Mouse (Mus musculus) stomach, embryonic 14.5 days (tissue): ENCODE data around the gene Tmem170b. TPM values are rescaled to one million over a fixed set of nuclear protein-coding genes. Genes with fewer than 3 reads are reported as not detected.
"Not testable (repeated sequence)": the region's sequence is repeated elsewhere in the genome, so short reads cannot be mapped to it uniquely, and the experiment has no call there.

Experiments used
- ATAC-seq: fragments of 200-750 bp; cut with Nextera tagmentation; 2 replicates; pipeline ENCODE4 v1.8.0; 2017; ENCODE audit warnings: low read depth, moderate TSS enrichment; ENCODE audit not compliant: insufficient number of reproducible peaks, insufficient read depth, low FRiP score
- H3K27ac ChIP-seq: fragments of 300-500 bp; sonication (generic); 2 replicates; pipeline ENCODE4 v1.5.1; 2014; ENCODE audit warnings: mild to moderate bottlenecking, low read length, moderate library complexity, mixed read lengths
- H3K27me3 ChIP-seq: fragments of 300-500 bp; sonication (generic); 2 replicates; pipeline ENCODE4 v1.6.1; 2014; ENCODE audit warnings: low read length, control low read depth, mixed read lengths; ENCODE audit not compliant: control insufficient read depth, insufficient read depth
- H3K36me3 ChIP-seq: fragments of 300-500 bp; sonication (generic); 2 replicates; pipeline ENCODE4 v1.6.1; 2014; ENCODE audit warnings: mild to moderate bottlenecking, control low read depth, low read length, moderate library complexity, mixed read lengths; ENCODE audit not compliant: control insufficient read depth, insufficient read depth
- H3K4me1 ChIP-seq: fragments of 300-500 bp; sonication (generic); 2 replicates; pipeline ENCODE4 v1.6.1; 2014; ENCODE audit warnings: low read length, control low read depth, mixed read lengths; ENCODE audit not compliant: control insufficient read depth, insufficient read depth
- H3K4me2 ChIP-seq: fragments of 300-500 bp; sonication (generic); replicated peaks from 2 replicates; pipeline ENCODE4 v1.6.1; 2014; ENCODE audit warnings: low read depth, low read length, control low read depth
- H3K4me3 ChIP-seq: fragments of 300-500 bp; sonication (generic); 2 replicates; pipeline ENCODE4 v1.5.1; 2014; ENCODE audit warnings: low read depth, low read length, control low read depth
- H3K9ac ChIP-seq: fragments of 300-500 bp; sonication (generic); replicated peaks from 2 replicates; pipeline ENCODE4 v1.6.1; 2014; ENCODE audit warnings: low read depth, mild to moderate bottlenecking, control low read depth, low read length, moderate library complexity, mixed read lengths
- H3K9me3 ChIP-seq: fragments of 300-500 bp; sonication (generic); 2 replicates; pipeline ENCODE4 v1.6.1; 2016; ENCODE audit warnings: low read depth, low read length, control low read depth; ENCODE audit not compliant: control insufficient read depth
- WGBS: fragments of 180-500 bp; shearing (Covaris S2); extraction: QIAGEN DNeasy Blood & Tissue Kit; methylation state at CpG from one replicate; pipeline ENCODE4 v1.1.7; 2014; 5-methylcytosine and 5-hydroxymethylcytosine counted together
- polyA plus RNA-seq: library from polyadenylated mRNA; unstranded; fragments of >200 nt; fragmentation: Nextera tagmentation; extraction: Ambion mirVana; gene quantifications from 2 replicates; pipeline ENCODE4 v1.2.1, GENCODE M21; 2014

Gene Tmem170b
- polyA plus RNA-seq, 1 experiment from 2014 or later: 12.6 TPM

- H3K27ac ChIP-seq: no peak overlapping the region; the same call in 1 of the 2 replicates
- 41% methylated on average over 17 of the region's 17 CpGs for WGBS
- no peak overlapping the region for H3K4me2 ChIP-seq
- H3K4me3 ChIP-seq: no peak overlapping the region
- no peaks in the 10 kb centered on the region for H3K27me3 ChIP-seq
- no peaks in the 10 kb centered on the region for H3K36me3 ChIP-seq
- no peak for ATAC-seq
- no peaks in the 10 kb centered on the region for H3K9me3 ChIP-seq
- no peak overlapping the region for H3K9ac ChIP-seq
- peaks cover 6% of the 10 kb centered on the region; the same call in 1 of the 2 replicates for H3K4me1 ChIP-seq
These were observed 56.8 kb downstream of the Tmem170b start for GRCm38 (mm10) chr13:41662401-41663070.

GRCm38 (mm10) chr13:41663501-41664195 is 57.9 kb downstream of the Tmem170b start:
- Histone ChIP-seq H3K9ac (no peak overlapping the region), H3K27me3 (no peaks in the 10 kb centered on the region), H3K9me3 (no peaks in the 10 kb centered on the region), H3K4me3 (no peak overlapping the region), H3K36me3 (no peaks in the 10 kb centered on the region), H3K27ac (no peak overlapping the region), H3K4me1 (peaks cover 6% of the 10 kb centered on the region; the same call in 1 of the 2 replicates), H3K4me2 (no peak overlapping the region)
- no peak for ATAC-seq
- WGBS: 88% methylated on average over 14 of the region's 14 CpGs

GRCm38 (mm10) chr13:41669951-41670350 is 64.2 kb downstream of the Tmem170b start:
- ATAC-seq: no peak
- Histone ChIP-seq H3K4me2 (no peak overlapping the region), H3K27me3 (no peaks in the 10 kb centered on the region), H3K36me3 (no peaks in the 10 kb centered on the region), H3K9ac (no peak overlapping the region), H3K4me1 (0 out of 2 replicates have a peak, but pooled peaks cover 8% of the 10 kb centered on the region), H3K4me3 (no peak overlapping the region), H3K27ac (no peak overlapping the region), H3K9me3 (no peaks in the 10 kb centered on the region)
- WGBS: 94% methylated on average over 2 of the region's 2 CpGs

- WGBS: 70% methylated on average over 7 of the region's 7 CpGs
These were observed 64.9 kb downstream of the Tmem170b start for GRCm38 (mm10) chr13:41670386-41671130.

GRCm38 (mm10) chr13:41671136-41671705 is 65.5 kb downstream of the Tmem170b start:
- Histone ChIP-seq H3K4me3 (no peak overlapping the region), H3K4me2 (no peak overlapping the region), H3K36me3 (no peaks in the 10 kb centered on the region), H3K9me3 (no peaks in the 10 kb centered on the region), H3K9ac (no peak overlapping the region), H3K27ac (no peak overlapping the region), H3K27me3 (no peaks in the 10 kb centered on the region), H3K4me1 (0 out of 2 replicates have a peak, but pooled peaks cover 8% of the 10 kb centered on the region)
- 92% methylated on average over 11 of the region's 11 CpGs for WGBS
- ATAC-seq: no peak

More at GRCm38 (mm10) chr13:41670386-41671130, 64.9 kb downstream of the Tmem170b start:
- Histone ChIP-seq H3K4me1 (0 out of 2 replicates have a peak, but pooled peaks cover 8% of the 10 kb centered on the region), H3K9ac (no peak overlapping the region), H3K27me3 (no peaks in the 10 kb centered on the region), H3K36me3 (no peaks in the 10 kb centered on the region), H3K4me3 (no peak overlapping the region), H3K4me2 (no peak overlapping the region), H3K27ac (no peak overlapping the region), H3K9me3 (no peaks in the 10 kb centered on the region)
- ATAC-seq: no peak

GRCm38 (mm10) chr13:41672904-41673303 is 67.2 kb downstream of the Tmem170b start:
- not testable (repeated sequence) for H3K9ac ChIP-seq, H3K4me2 ChIP-seq, H3K27me3 ChIP-seq, H3K4me3 ChIP-seq, H3K4me1 ChIP-seq, H3K9me3 ChIP-seq, H3K36me3 ChIP-seq
- H3K27ac ChIP-seq: peak overlapping the region; percentile 75
- WGBS: 23% methylated on average over 5 of the region's 5 CpGs
- ATAC-seq: peak; percentile 74; the same call in 1 of the 2 replicates

GRCm38 (mm10) chr13:41673541-41673940 is 67.8 kb downstream of the Tmem170b start:
- no peaks in the 10 kb centered on the region for H3K9me3 ChIP-seq
- peak overlapping the region; percentile 75 for H3K27ac ChIP-seq
- WGBS: 53% methylated on average over 4 of the region's 4 CpGs
- H3K4me2 ChIP-seq: no peak overlapping the region
- H3K4me3 ChIP-seq: no peak overlapping the region
- no peak overlapping the region for H3K9ac ChIP-seq
- no peaks in the 10 kb centered on the region for H3K27me3 ChIP-seq
- H3K36me3 ChIP-seq: no peaks in the 10 kb centered on the region
- no peak for ATAC-seq
- 0 out of 2 replicates have a peak, but pooled peaks cover 8% of the 10 kb centered on the region for H3K4me1 ChIP-seq

- WGBS: 71% methylated on average over 9 of the region's 9 CpGs
- not testable (repeated sequence) for H3K27ac ChIP-seq
- peak; percentile 59; the same call in 1 of the 2 replicates for ATAC-seq
These were observed 68.9 kb downstream of the Tmem170b start for GRCm38 (mm10) chr13:41674608-41675007.

More at GRCm38 (mm10) chr13:41674608-41675007, 68.9 kb downstream of the Tmem170b start:
- not testable (repeated sequence) for H3K4me2 ChIP-seq, H3K4me3 ChIP-seq, H3K27me3 ChIP-seq, H3K9ac ChIP-seq, H3K9me3 ChIP-seq, H3K36me3 ChIP-seq, H3K4me1 ChIP-seq
